Mouse (Mus musculus) heart, embryonic 14.5 days (tissue): Measurements from ENCODE around the gene Specc1l. TPM values are rescaled to one million over a fixed set of nuclear protein-coding genes. Genes with fewer than 3 reads are reported as not detected.
A peak's percentile ranks its signal among the peaks of the same experiment; 100 is the strongest.

ENCODE experiments used
- ATAC-seq: fragments of 200-750 bp; cut with Nextera tagmentation; 2 replicates; pipeline ENCODE4 v1.8.0; 2017; ENCODE audit warnings: low read depth, moderate TSS enrichment; ENCODE audit not compliant: insufficient number of reproducible peaks, insufficient read depth, low FRiP score
- H3K27ac ChIP-seq, 2 experiments: fragments of 200-500 bp in 1 of 2; fragments of 300-500 bp in 1 of 2; sonication (generic) in 1 of 2; replicated peaks in 1 of 2; 2 replicates each; pipeline ENCODE4 v1.5.1; 2012 to 2014; ENCODE audit warnings: low read depth in 2 of 2, low read length in 2 of 2, control low read depth in 1 of 2, mild to moderate bottlenecking in 1 of 2, mixed read lengths in 1 of 2; ENCODE audit not compliant: control insufficient read depth in 1 of 2, insufficient read depth in 1 of 2
- H3K27me3 ChIP-seq: fragments of 300-500 bp; sonication (generic); 2 replicates; pipeline ENCODE4 v1.6.1; 2014; ENCODE audit warnings: mild to moderate bottlenecking, low read length, control low read depth; ENCODE audit not compliant: control insufficient read depth, insufficient read depth
- H3K36me3 ChIP-seq: fragments of 300-500 bp; sonication (generic); 2 replicates; pipeline ENCODE4 v1.6.1; 2014; ENCODE audit warnings: mild to moderate bottlenecking, control low read depth, low read length, mixed read lengths; ENCODE audit not compliant: control insufficient read depth, insufficient read depth
- H3K4me1 ChIP-seq, 2 experiments: fragments of 200-500 bp in 1 of 2; fragments of 300-500 bp in 1 of 2; sonication (generic) in 1 of 2; 2 replicates each; pipeline ENCODE4 v1.6.1; 2012 to 2014; ENCODE audit warnings: low read length in 2 of 2, control low read depth in 1 of 2, mixed read lengths in 1 of 2; ENCODE audit not compliant: control insufficient read depth in 2 of 2, insufficient read depth in 2 of 2
- H3K4me2 ChIP-seq: fragments of 300-500 bp; sonication (generic); 2 replicates; pipeline ENCODE4 v1.6.1; 2014; ENCODE audit warnings: mild to moderate bottlenecking, low read length
- H3K4me3 ChIP-seq, 2 experiments: fragments of 200-500 bp in 1 of 2; fragments of 300-500 bp in 1 of 2; sonication (generic) in 1 of 2; 2 replicates each; pipeline ENCODE4 v1.5.1; 2012 to 2014; ENCODE audit warnings: low read length in 2 of 2, mild to moderate bottlenecking in 2 of 2, control low read depth in 1 of 2, low read depth in 1 of 2, moderate library complexity in 1 of 2; ENCODE audit not compliant: control insufficient read depth in 1 of 2, insufficient read depth in 1 of 2
- H3K9ac ChIP-seq: fragments of 300-500 bp; sonication (generic); 2 replicates; pipeline ENCODE4 v1.6.1; 2014; ENCODE audit warnings: mild to moderate bottlenecking, low read length
- H3K9me3 ChIP-seq: fragments of 300-500 bp; sonication (generic); 2 replicates; pipeline ENCODE4 v1.6.1; 2016; ENCODE audit warnings: low read length, control low read depth; ENCODE audit not compliant: control insufficient read depth
- WGBS: fragments of 180-500 bp; shearing (Covaris S2); extraction: QIAGEN DNeasy Blood & Tissue Kit; methylation state at CpG from one replicate; pipeline ENCODE4 v1.1.7; 2014; 5-methylcytosine and 5-hydroxymethylcytosine counted together
- polyA plus RNA-seq: library from polyadenylated mRNA; unstranded; fragments of >200 nt; fragmentation: Nextera tagmentation; extraction: Ambion mirVana; gene quantifications from 2 replicates; pipeline ENCODE4 v1.2.1, GENCODE M21; 2014

Specc1l gene
- polyA plus RNA-seq, 1 experiment from 2014 or later: 16.7 TPM

GRCm38 (mm10) chr10:75294362-75294761 is 82.5 kb downstream of the Specc1l start:
- Histone ChIP-seq H3K9ac (no peak overlapping the region), H3K9me3 (no peaks in the 10 kb centered on the region), H3K36me3 (peaks cover 23% of the 10 kb centered on the region; the same call in 1 of the 2 replicates), H3K4me1 (peaks cover 5 to 15% of the 10 kb centered on the region in 2 experiments), H3K4me3 (no peak overlapping the region), H3K4me2 (no peak overlapping the region), H3K27me3 (no peaks in the 10 kb centered on the region), H3K27ac (no peak overlapping the region)
- WGBS: 43% methylated on average over 4 of the region's 4 CpGs
- ATAC-seq: no peak

DNA sequence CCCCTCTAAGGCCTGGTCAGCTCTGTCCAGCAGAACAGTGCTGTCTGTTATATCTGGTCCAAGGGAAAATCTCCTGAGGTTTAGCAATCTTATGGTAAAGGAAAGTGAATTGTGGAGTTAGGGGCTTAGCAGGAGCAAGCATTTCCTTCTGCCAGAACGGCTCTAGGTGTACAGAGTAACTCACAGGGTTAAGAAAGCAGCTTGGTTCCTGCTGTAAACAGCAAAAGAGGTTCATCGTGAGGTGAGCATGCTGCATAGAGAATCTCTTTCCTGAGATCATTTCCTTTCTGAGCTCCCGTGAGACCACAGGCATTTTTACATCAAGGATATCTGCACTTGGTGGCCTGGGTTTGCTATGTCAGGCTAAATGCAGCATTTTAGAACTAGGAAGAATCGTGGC is 83.1 kb downstream of the Specc1l start:
- ATAC-seq: no peak
- no peak overlapping the region for H3K9ac ChIP-seq
- WGBS: 44% methylated on average over 4 of the region's 4 CpGs
- no peak overlapping the region for H3K4me2 ChIP-seq
- no peaks in the 10 kb centered on the region for H3K9me3 ChIP-seq
- no peak overlapping the region for H3K4me3 ChIP-seq
- peaks cover 20% of the 10 kb centered on the region; the same call in 1 of the 2 replicates for H3K36me3 ChIP-seq
- no peaks in the 10 kb centered on the region for H3K27me3 ChIP-seq
- peaks cover 10 to 21% of the 10 kb centered on the region in 2 experiments for H3K4me1 ChIP-seq
- no peak overlapping the region for H3K27ac ChIP-seq

GRCm38 (mm10) chr10:75298608-75299007 is 86.7 kb downstream of the Specc1l start:
- H3K4me2 ChIP-seq: no peak overlapping the region
- 91% methylated on average over 5 of the region's 5 CpGs for WGBS
- H3K4me3 ChIP-seq: no peak overlapping the region
- no peak for ATAC-seq
- H3K4me1 ChIP-seq: peaks cover 18 to 40% of the 10 kb centered on the region in 2 experiments
- H3K36me3 ChIP-seq: peaks cover 27% of the 10 kb centered on the region; the same call in 1 of the 2 replicates
- H3K9ac ChIP-seq: no peak overlapping the region
- H3K27ac ChIP-seq: no peak overlapping the region
- no peaks in the 10 kb centered on the region for H3K27me3 ChIP-seq
- H3K9me3 ChIP-seq: no peaks in the 10 kb centered on the region

GRCm38 (mm10) chr10:75299785-75300418 is 88.0 kb downstream of the Specc1l start:
- 41% methylated on average over 5 of the region's 5 CpGs for WGBS
- Histone ChIP-seq H3K4me2 (no peak overlapping the region), H3K4me3 (no peak overlapping the region), H3K4me1 (peaks cover 23 to 45% of the 10 kb centered on the region in 2 experiments), H3K27ac (0 out of 4 replicates have a peak overlapping the region, but pooled peaks of 1 of the 2 experiments have one; percentile 15), H3K27me3 (no peaks in the 10 kb centered on the region), H3K9ac (no peak overlapping the region), H3K36me3 (peaks cover 32% of the 10 kb centered on the region; the same call in 1 of the 2 replicates), H3K9me3 (no peaks in the 10 kb centered on the region)
- ATAC-seq: no peak

GRCm38 (mm10) chr10:75301195-75301806 is 89.4 kb downstream of the Specc1l start:
- peaks cover 36% of the 10 kb centered on the region; the same call in 1 of the 2 replicates for H3K36me3 ChIP-seq
- H3K4me3 ChIP-seq: no peak overlapping the region
- no peaks in the 10 kb centered on the region for H3K27me3 ChIP-seq
- peaks cover 23 to 42% of the 10 kb centered on the region in 2 experiments for H3K4me1 ChIP-seq
- 85% methylated on average over 12 of the region's 12 CpGs for WGBS
- H3K27ac ChIP-seq: 0 out of 4 replicates have a peak overlapping the region, but pooled peaks of 1 of the 2 experiments have one; percentile 9
- no peak overlapping the region for H3K9ac ChIP-seq
- no peak overlapping the region for H3K4me2 ChIP-seq
- no peaks in the 10 kb centered on the region for H3K9me3 ChIP-seq
- no peak for ATAC-seq

DNA sequence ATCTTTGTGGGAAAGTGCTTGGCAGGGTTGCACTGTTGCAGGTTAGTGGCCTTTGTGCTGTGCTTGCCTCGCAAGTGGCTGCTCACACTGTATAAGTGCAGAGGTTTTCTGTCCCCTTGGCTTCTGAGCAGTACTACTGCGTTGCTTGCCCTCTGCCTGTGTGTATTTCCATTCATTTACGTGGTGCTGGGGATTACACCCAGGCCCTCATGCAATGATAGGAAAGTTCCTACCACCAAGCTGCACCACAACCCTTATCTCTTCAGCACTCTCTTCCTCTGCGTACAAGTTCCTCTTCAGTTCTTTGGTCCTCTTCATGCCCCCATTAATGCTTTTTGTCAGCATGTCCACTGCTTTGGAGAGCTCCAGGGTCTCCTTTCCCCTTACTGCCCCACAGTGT is 90.1 kb downstream of the Specc1l start:
- WGBS: 56% methylated on average over 4 of the region's 4 CpGs
- no peak for ATAC-seq
- Histone ChIP-seq H3K36me3 (peaks cover 35% of the 10 kb centered on the region), H3K9ac (no peak overlapping the region), H3K4me2 (no peak overlapping the region), H3K4me1 (peaks cover 23 to 42% of the 10 kb centered on the region in 2 experiments), H3K4me3 (no peak overlapping the region), H3K27me3 (no peaks in the 10 kb centered on the region), H3K27ac (0 out of 4 replicates have a peak overlapping the region, but pooled peaks of 1 of the 2 experiments have one; percentile 9), H3K9me3 (no peaks in the 10 kb centered on the region)

DNA sequence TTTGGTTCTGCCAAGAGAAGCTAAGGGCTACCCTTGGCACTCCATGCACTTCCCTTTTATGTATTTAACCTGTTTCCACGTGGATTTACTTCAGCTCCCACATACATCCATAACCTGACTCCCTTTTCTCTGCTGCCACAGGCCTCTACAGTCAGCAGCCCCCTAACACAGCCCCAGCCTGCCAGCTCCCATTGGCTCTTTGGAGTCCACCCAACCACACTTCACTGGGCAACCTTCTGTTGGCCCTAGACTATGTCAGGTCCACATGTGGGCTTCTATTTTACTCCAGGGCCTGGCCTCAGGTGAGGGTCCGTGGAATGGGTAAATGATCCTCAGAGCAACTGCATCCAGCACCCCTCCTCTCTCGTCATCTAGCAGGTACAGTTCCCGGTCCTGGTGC is 90.7 kb downstream of the Specc1l start:
- WGBS: 80% methylated on average over 4 of the region's 4 CpGs
- no peaks in the 10 kb centered on the region for H3K9me3 ChIP-seq
- no peak overlapping the region for H3K9ac ChIP-seq
- H3K36me3 ChIP-seq: peaks cover 41% of the 10 kb centered on the region
- peaks cover 23 to 42% of the 10 kb centered on the region in 2 experiments for H3K4me1 ChIP-seq
- no peaks in the 10 kb centered on the region for H3K27me3 ChIP-seq
- no peak for ATAC-seq
- no peak overlapping the region for H3K4me3 ChIP-seq
- H3K27ac ChIP-seq: no peak overlapping the region
- no peak overlapping the region for H3K4me2 ChIP-seq
